Mouse (Mus musculus) CH12.LX (cell line): Measurements from ENCODE around the gene Echdc3. TPM values are rescaled to one million over a fixed set of nuclear protein-coding genes. Genes with fewer than 3 reads are reported as not detected.

Experiments used
- DNase-seq: peaks from one replicate; pipeline ENCODE4 v3.0.0-alpha.2; 2013; ENCODE audit errors: extremely low read depth
- H3K27ac ChIP-seq: 2 replicates; pipeline ENCODE4 v1.5.1; 2012; ENCODE audit warnings: low read depth, mild to moderate bottlenecking, control low read depth, moderate library complexity; ENCODE audit not compliant: insufficient read depth
- H3K27me3 ChIP-seq: replicated peaks from 2 replicates; pipeline ENCODE3; 2012; ENCODE audit warnings: inconsistent platforms
- H3K36me3 ChIP-seq, 2 experiments: replicated peaks in 1 of 2; 2 replicates each; pipeline versions ENCODE3 to v1.6.1; 2012; ENCODE audit warnings: inconsistent platforms in 1 of 2, low read length in 1 of 2, mild to moderate bottlenecking in 1 of 2, mixed read lengths in 1 of 2, moderate library complexity in 1 of 2; ENCODE audit not compliant: control insufficient read depth in 1 of 2, insufficient read depth in 1 of 2
- H3K4me1 ChIP-seq, 2 experiments: 2 replicates each; pipeline ENCODE4 v1.6.1; 2012; ENCODE audit warnings: inconsistent platforms in 1 of 2, moderate library complexity in 1 of 2; ENCODE audit not compliant: insufficient read depth in 2 of 2, control insufficient read depth in 1 of 2
- H3K4me2 ChIP-seq: 2 replicates; pipeline ENCODE4 v1.6.1; 2012; ENCODE audit warnings: low read depth, mild to moderate bottlenecking, control low read depth; ENCODE audit not compliant: poor library complexity, insufficient read depth, severe bottlenecking
- H3K4me3 ChIP-seq, 3 experiments: fragments of 150-350 bp in 1 of 3; sonication (generic) in 1 of 3; replicated peaks in 1 of 3; 2 replicates each; pipeline versions ENCODE3 to v1.5.1; 2011 to 2012; ENCODE audit warnings: low read depth in 2 of 3, low read length in 2 of 3, mild to moderate bottlenecking in 2 of 3, moderate library complexity in 2 of 3, control low read depth in 1 of 3, improper control_type of control experiment in 1 of 3, inconsistent platforms in 1 of 3, mixed read lengths in 1 of 3; ENCODE audit not compliant: poor library complexity in 1 of 3
- H3K79me2 ChIP-seq: replicated peaks from 2 replicates; pipeline ENCODE4 v1.6.1; 2012; ENCODE audit warnings: mild to moderate bottlenecking, moderate library complexity; ENCODE audit not compliant: control insufficient read depth, poor library complexity, insufficient read depth, severe bottlenecking; ENCODE audit errors: extremely low read depth
- H3K9ac ChIP-seq: 2 replicates; pipeline ENCODE4 v1.6.1; 2012; ENCODE audit warnings: low read depth, mild to moderate bottlenecking, control low read depth, moderate library complexity; ENCODE audit not compliant: insufficient read depth
- H3K9me3 ChIP-seq: replicated peaks from 2 replicates; pipeline ENCODE3; 2012; ENCODE audit warnings: low read length, inconsistent platforms, mixed read lengths
- BHLHE40 ChIP-seq: IDR thresholded peaks from 2 replicates; pipeline ENCODE4 v1.6.1; 2011; ENCODE audit warnings: mild to moderate bottlenecking, low read depth, low read length, improper control_type of control experiment
- CHD1 ChIP-seq: IDR thresholded peaks from 2 replicates; pipeline ENCODE4 v1.6.1; 2012; ENCODE audit warnings: low read depth, low read length, improper control_type of control experiment, inconsistent platforms
- CHD2 ChIP-seq: IDR thresholded peaks from 2 replicates; pipeline ENCODE4 v1.6.1; 2011; ENCODE audit warnings: low read length, improper control_type of control experiment
- CTCF ChIP-seq, 2 experiments: IDR thresholded peaks in 1 of 2; conservative IDR thresholded peaks in 1 of 2; 2 replicates each; pipeline ENCODE4 v1.5.1; 2011 to 2012; ENCODE audit warnings: low read depth in 2 of 2, low read length in 2 of 2, improper control_type of control experiment in 1 of 2, inconsistent platforms in 1 of 2, mild to moderate bottlenecking in 1 of 2, moderate library complexity in 1 of 2
- E2F4 ChIP-seq: IDR thresholded peaks from 2 replicates; pipeline ENCODE4 v1.6.1; 2011; ENCODE audit warnings: low read depth, low read length, improper control_type of control experiment; ENCODE audit not compliant: insufficient replicate concordance
- EP300 ChIP-seq: IDR thresholded peaks from 2 replicates; pipeline ENCODE4 v1.6.1; 2011; ENCODE audit warnings: low read length, improper control_type of control experiment
- ETS1 ChIP-seq: conservative IDR thresholded peaks from 2 replicates; pipeline ENCODE4 v1.6.1; 2012; ENCODE audit warnings: low read depth, mild to moderate bottlenecking, inconsistent platforms, low read length, improper control_type of control experiment, moderate library complexity
- GABPA ChIP-seq: IDR thresholded peaks from 2 replicates; pipeline ENCODE4 v1.6.1; 2012; ENCODE audit warnings: low read depth, low read length, improper control_type of control experiment, inconsistent platforms; ENCODE audit not compliant: insufficient replicate concordance
- HCFC1 ChIP-seq: IDR thresholded peaks from 2 replicates; pipeline ENCODE4 v1.6.1; 2012; ENCODE audit warnings: low read depth, mild to moderate bottlenecking, inconsistent platforms, low read length, improper control_type of control experiment
- IRF4 ChIP-seq: IDR thresholded peaks from 2 replicates; pipeline ENCODE4 v1.6.1; 2014; ENCODE audit warnings: low read depth, mild to moderate bottlenecking, inconsistent platforms, low read length, improper control_type of control experiment
- JUN ChIP-seq: IDR thresholded peaks from 2 replicates; pipeline ENCODE4 v1.6.1; 2011; ENCODE audit warnings: low read depth, mild to moderate bottlenecking, low read length, improper control_type of control experiment, moderate library complexity; ENCODE audit not compliant: insufficient read depth
- JUND ChIP-seq: conservative IDR thresholded peaks from 2 replicates; pipeline ENCODE4 v1.6.1; 2011; ENCODE audit warnings: low read depth, low read length, improper control_type of control experiment
- KAT2A ChIP-seq: IDR thresholded peaks from 2 replicates; pipeline ENCODE4 v1.6.1; 2012; ENCODE audit warnings: low read length, improper control_type of control experiment, inconsistent platforms; ENCODE audit not compliant: insufficient replicate concordance
- MAFK ChIP-seq: IDR thresholded peaks from 2 replicates; pipeline ENCODE4 v1.6.1; 2011; ENCODE audit warnings: low read length, improper control_type of control experiment; ENCODE audit not compliant: insufficient replicate concordance
- MAX ChIP-seq: IDR thresholded peaks from 2 replicates; pipeline ENCODE4 v1.6.1; 2011; ENCODE audit warnings: low read length, improper control_type of control experiment
- MAZ ChIP-seq: IDR thresholded peaks from 2 replicates; pipeline ENCODE4 v1.6.1; 2012; ENCODE audit warnings: low read depth, mild to moderate bottlenecking, inconsistent platforms, low read length, improper control_type of control experiment, moderate library complexity
- MXI1 ChIP-seq: IDR thresholded peaks from 2 replicates; pipeline ENCODE4 v1.6.1; 2011; ENCODE audit warnings: mild to moderate bottlenecking, low read depth, low read length, improper control_type of control experiment
- PAX5 ChIP-seq: IDR thresholded peaks from 2 replicates; pipeline ENCODE4 v1.6.1; 2012; ENCODE audit warnings: low read length, inconsistent platforms, mixed read lengths
- POLR2AphosphoS2 ChIP-seq: IDR thresholded peaks from 2 replicates; pipeline ENCODE4 v1.6.1; 2011; ENCODE audit warnings: low read depth, low read length, improper control_type of control experiment
- RAD21 ChIP-seq: IDR thresholded peaks from 2 replicates; pipeline ENCODE4 v1.6.1; 2011; ENCODE audit warnings: low read depth, mild to moderate bottlenecking, low read length, improper control_type of control experiment, moderate library complexity
- SIN3A ChIP-seq: IDR thresholded peaks from 2 replicates; pipeline ENCODE4 v1.6.1; 2012; ENCODE audit warnings: low read length, improper control_type of control experiment, inconsistent platforms
- SMC3 ChIP-seq: IDR thresholded peaks from 2 replicates; pipeline ENCODE4 v1.6.1; 2011; ENCODE audit warnings: low read depth, low read length, improper control_type of control experiment
- TCF12 ChIP-seq: IDR thresholded peaks from 2 replicates; pipeline ENCODE4 v1.6.1; 2014; ENCODE audit warnings: low read depth, mild to moderate bottlenecking, inconsistent platforms, low read length, improper control_type of control experiment
- UBTF ChIP-seq: IDR thresholded peaks from 2 replicates; pipeline ENCODE4 v1.6.1; 2012; ENCODE audit warnings: low read depth, mild to moderate bottlenecking, inconsistent platforms, low read length, improper control_type of control experiment, moderate library complexity
- USF1 ChIP-seq: IDR thresholded peaks from 2 replicates; pipeline ENCODE4 v1.6.1; 2014; ENCODE audit warnings: low read depth, mild to moderate bottlenecking, inconsistent platforms, low read length, improper control_type of control experiment
- USF2 ChIP-seq: conservative IDR thresholded peaks from 2 replicates; pipeline ENCODE4 v1.6.1; 2011; ENCODE audit warnings: low read depth, low read length, improper control_type of control experiment
- ZC3H11A ChIP-seq: IDR thresholded peaks from 2 replicates; pipeline ENCODE4 v1.6.1; 2012; ENCODE audit warnings: low read depth, mild to moderate bottlenecking, inconsistent platforms, low read length, improper control_type of control experiment
- ZMIZ1 ChIP-seq: IDR thresholded peaks from 2 replicates; pipeline ENCODE4 v1.6.1; 2012; ENCODE audit warnings: low read depth, mild to moderate bottlenecking, inconsistent platforms, low read length, improper control_type of control experiment
- ZNF384 ChIP-seq: IDR thresholded peaks from 2 replicates; pipeline ENCODE4 v1.6.1; 2012; ENCODE audit warnings: low read depth, low read length, improper control_type of control experiment, inconsistent platforms
- dilution Hi-C: fragments of 300-500 bp; cut with MboI; formaldehyde crosslinking; loops from 2 replicates; pipeline ENCODE4 v1.14.3; 2020; ENCODE audit warnings: low sequenced_read_pairs; ENCODE audit not compliant: extremely low pct_unique_long_range_greater_than_20kb, extremely low pct_ligation_motif_present
- in situ Hi-C: fragments of 300-500 bp; cut with MboI; formaldehyde crosslinking; loops from 3 replicates; pipeline ENCODE4 v1.14.3; 2019; ENCODE audit warnings: low sequenced_read_pairs, low pct_ligation_motif_present, low pct_unique_long_range_greater_than_20kb, mixed read lengths
- polyA plus RNA-seq: library from polyadenylated mRNA; unstranded; fragments of >175 nt; gene quantifications from 2 replicates; pipeline ENCODE4 v1.2.1, GENCODE M21; 2012; ENCODE audit warnings: low read depth; ENCODE audit not compliant: insufficient read length
- total RNA-seq, 2 experiments: library from RNA; depleted of rRNA; stranded (reverse); fragments of 300-350 nt in 1 of 2; fragments of >200 nt in 1 of 2; gene quantifications; 2 replicates each; pipeline ENCODE4 v1.2.3; 2012 to 2014

The Echdc3 gene
- total and polyA plus RNA-seq, 3 experiments = 9.2 to 17.4 (median 10.6) TPM

DNA sequence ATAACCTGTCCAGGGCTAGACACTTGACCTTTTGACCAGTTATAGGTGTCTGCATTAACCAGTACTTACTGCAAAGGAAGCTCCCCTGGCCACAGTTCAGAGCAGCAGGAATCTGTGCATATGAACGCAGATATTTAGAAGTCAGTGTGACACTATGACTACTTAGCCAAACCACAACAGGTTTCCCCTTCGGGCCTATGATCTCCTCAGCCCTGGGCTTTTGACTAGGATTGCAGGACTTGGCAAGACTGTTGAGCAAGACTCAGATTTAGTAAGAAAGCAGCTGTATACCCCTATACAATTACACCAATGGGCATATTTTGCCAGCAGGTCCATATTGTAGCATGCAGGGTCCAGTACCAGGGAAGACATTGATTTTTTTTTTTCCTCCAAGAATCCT lies 44.3 kb downstream of the Echdc3 start:
- dilution Hi-C loops = no loop called here
- TF ChIP-seq ZC3H11A = no peak
- TF ChIP-seq CTCF (conservative IDR thresholded peaks at IDR 0.05 in 1 of 2, IDR thresholded peaks at IDR 0.05 in 1 of 2; ENCODE audit: low read depth in 2 of 2, low read length in 2 of 2) = no peak
- TF ChIP-seq MAX = no peak
- no peak for TF ChIP-seq UBTF
- H3K36me3 ChIP-seq = no peaks in the 10 kb centered on the region
- no peak overlapping the region; the same call in 1 of the 2 replicates for H3K4me2 ChIP-seq
- peak; percentile 23 for DNase-seq
- H3K9ac ChIP-seq = no peak overlapping the region
- no peaks in the 10 kb centered on the region for H3K79me2 ChIP-seq
- H3K9me3 ChIP-seq = peaks cover 7% of the 10 kb centered on the region
- H3K4me3 ChIP-seq = no peak overlapping the region
- H3K4me1 ChIP-seq = peaks cover 5 to 43% of the 10 kb centered on the region in 2 experiments; a peak in 3 of 4 replicates
- no peak overlapping the region for H3K27ac ChIP-seq
- no peaks in the 10 kb centered on the region for H3K27me3 ChIP-seq
- in situ Hi-C loops = loop anchor here (10.0 to 25.0 kb wide), 2 partner anchors 174 to 1081 kb away; no protein-coding TSS in a partner anchor

- DNase-seq = peak; percentile 82
- no peak overlapping the region; the same call in 1 of the 2 replicates for H3K4me2 ChIP-seq
- no peaks in the 10 kb centered on the region for H3K27me3 ChIP-seq
- H3K27ac ChIP-seq = no peak overlapping the region
- TF ChIP-seq USF1 (no peak), MXI1 (no peak), ZNF384 (no peak), ZMIZ1 (no peak), GABPA (no peak), IRF4 (no peak), MAFK (no peak), KAT2A (no peak), RAD21 (peak; percentile 91), PAX5 (no peak), CHD2 (no peak), E2F4 (no peak), MAZ (no peak), BHLHE40 (peak; percentile 62), SMC3 (peak; percentile 96), CTCF (conservative IDR thresholded peaks at IDR 0.05 in 1 of 2, IDR thresholded peaks at IDR 0.05 in 1 of 2; ENCODE audit: low read depth in 2 of 2, low read length in 2 of 2) (peak; percentile 65 to 93), ETS1 (peak; percentile 47), SIN3A (no peak), USF2 (no peak), UBTF (no peak), JUN (no peak), TCF12 (no peak), POLR2AphosphoS2 (no peak), CHD1 (no peak), JUND (0 out of 2 replicates have a peak, but pooled peaks have one; percentile 34), MAX (no peak), EP300 (no peak), ZC3H11A (peak; percentile 80), HCFC1 (no peak)
- in situ Hi-C loops = loop anchor here (10.0 to 25.0 kb wide), 2 partner anchors 173 to 1081 kb away; no protein-coding TSS in a partner anchor
- H3K79me2 ChIP-seq = no peaks in the 10 kb centered on the region
- H3K4me1 ChIP-seq = peaks cover 5 to 37% of the 10 kb centered on the region in 2 experiments; a peak in 3 of 4 replicates
- peaks cover 7% of the 10 kb centered on the region for H3K9me3 ChIP-seq
- dilution Hi-C loops = no loop called here
- no peaks in the 10 kb centered on the region for H3K36me3 ChIP-seq
- H3K9ac ChIP-seq = no peak overlapping the region
- H3K4me3 ChIP-seq = no peak overlapping the region
These were observed 44.8 kb downstream of the Echdc3 start for GRCm38 (mm10) chr2:6167843-6168558.
